ENCODE assay signal across 8 mouse cellular contexts in the genomic region with DNA sequence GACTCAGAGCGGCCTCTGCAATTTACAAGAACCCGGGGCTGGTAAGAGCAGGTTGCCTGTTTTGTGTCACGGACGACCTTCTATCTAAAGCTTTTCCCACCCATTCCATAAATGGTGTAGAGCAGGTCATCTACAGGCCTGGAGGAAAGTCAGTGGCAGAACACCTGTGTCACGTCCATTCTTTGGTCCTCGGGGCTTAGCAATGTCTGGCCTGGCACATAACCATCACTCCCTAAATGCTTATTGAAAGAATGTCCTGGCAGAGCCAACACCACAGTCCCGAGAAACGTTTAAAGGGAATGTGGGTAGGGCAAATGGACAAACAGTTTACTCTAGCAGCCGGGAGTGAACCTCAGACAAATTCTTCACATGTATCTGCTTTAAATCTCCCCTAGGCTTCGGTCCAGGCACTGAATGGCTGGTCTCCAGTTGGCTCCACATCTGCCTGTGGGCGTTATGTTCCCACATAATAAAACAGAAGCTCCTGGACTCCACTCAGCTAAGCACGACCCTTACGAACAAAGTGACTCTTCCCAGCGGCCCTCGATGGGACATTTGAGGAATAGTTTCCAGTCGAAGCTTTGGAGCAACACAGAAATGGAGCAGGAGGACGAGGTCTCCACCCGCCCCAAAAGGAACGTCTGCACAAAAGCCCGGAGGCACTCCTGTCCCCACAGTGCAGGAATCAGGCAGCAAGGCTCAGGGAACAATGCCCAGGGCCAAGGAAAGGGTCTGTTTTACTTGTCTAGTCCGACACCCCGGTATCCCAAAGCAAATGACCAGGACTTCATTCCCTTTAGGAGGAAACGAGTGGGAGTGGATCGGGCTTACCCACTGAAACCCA. TPM values are rescaled to one million over a fixed set of nuclear protein-coding genes. Genes with fewer than 3 reads are reported as not detected.
DNase-seq lines count a peak whose midpoint lies in the region; ATAC-seq and TF ChIP-seq lines count a peak whose summit lies in the region.

No protein-coding gene starts in this region.

- H3K4me1 ChIP-seq in cortical plate, adult 2 months (ENCODE audit: control insufficient read depth, insufficient read depth, low read length): peaks cover 2% of the 10 kb centered on the region; the same call in 1 of the 2 replicates
- H3K4me1 ChIP-seq in forebrain, embryonic 15.5 days: peaks cover 15% of the 10 kb centered on the region
- H3K4me1 ChIP-seq in intestine, embryonic 16.5 days (ENCODE audit: control insufficient read depth, insufficient read depth, low read length): peaks cover 12% of the 10 kb centered on the region
- peaks cover 7% of the 10 kb centered on the region for H3K4me1 ChIP-seq in liver, embryonic 16.5 days (ENCODE audit: control insufficient read depth, low read depth, low read length)
- peaks cover 8% of the 10 kb centered on the region for H3K4me1 ChIP-seq in small intestine, adult 2 months (ENCODE audit: control insufficient read depth, insufficient read depth, insufficient read length, low read length)

- H3K4me3 ChIP-seq in cortical plate, adult 2 months (ENCODE audit: insufficient read depth, low read length): peak overlapping the region; percentile 45
- H3K4me3 ChIP-seq in forebrain, embryonic 15.5 days: peak overlapping the region; percentile 46
- peak overlapping the region; percentile 52 for H3K4me3 ChIP-seq in intestine, embryonic 16.5 days (ENCODE audit: low read length)
- H3K4me3 ChIP-seq in liver, embryonic 16.5 days (ENCODE audit: low read depth, low read length): no peak overlapping the region
- H3K4me3 ChIP-seq in small intestine, adult 2 months (ENCODE audit: low read depth, low read length): peak overlapping the region; percentile 69

- H3K36me3 ChIP-seq in forebrain, embryonic 15.5 days: no peaks in the 10 kb centered on the region
- no peaks in the 10 kb centered on the region for H3K36me3 ChIP-seq in intestine, embryonic 16.5 days (ENCODE audit: control insufficient read depth, insufficient read depth, low read length)
- no peaks in the 10 kb centered on the region for H3K36me3 ChIP-seq in liver, embryonic 16.5 days (ENCODE audit: control insufficient read depth, insufficient read depth)
- no peaks in the 10 kb centered on the region for H3K36me3 ChIP-seq in small intestine, adult 2 months (ENCODE audit: control insufficient read depth, insufficient read depth, low read length)

- H3K4me2 ChIP-seq in forebrain, embryonic 15.5 days (replicated peaks): peak overlapping the region; percentile 76
- H3K4me2 ChIP-seq in intestine, embryonic 16.5 days (ENCODE audit: low read depth, low read length): peak overlapping the region; percentile 82
- peak overlapping the region; percentile 77; the same call in 1 of the 2 replicates for H3K4me2 ChIP-seq in liver, embryonic 16.5 days (ENCODE audit: low read depth, low read length)

- no peak overlapping the region for H3K27ac ChIP-seq in cortical plate, adult 2 months (ENCODE audit: insufficient read depth, low read length)
- H3K27ac ChIP-seq in forebrain, embryonic 15.5 days (replicated peaks): no peak overlapping the region
- H3K27ac ChIP-seq in intestine, embryonic 16.5 days (ENCODE audit: low read length): peak overlapping the region; percentile 80
- H3K27ac ChIP-seq in liver, embryonic 16.5 days (ENCODE audit: low read length): no peak overlapping the region
- H3K27ac ChIP-seq in small intestine, adult 2 months (ENCODE audit: insufficient read depth, low read depth, low read length): peak overlapping the region; percentile 28; the same call in 1 of the 2 replicates

- no peak for TF ChIP-seq CTCF in cortical plate, adult 2 months (IDR thresholded peaks at IDR 0.05; ENCODE audit: extremely low read depth, insufficient read depth, low read length)
- no peak for TF ChIP-seq CTCF in small intestine, adult 2 months (IDR thresholded peaks at IDR 0.05; ENCODE audit: extremely low read depth, insufficient read length, insufficient replicate concordance, low read depth, low read length)

- no peaks in the 10 kb centered on the region for H3K27me3 ChIP-seq in forebrain, embryonic 15.5 days
- no peaks in the 10 kb centered on the region for H3K27me3 ChIP-seq in intestine, embryonic 16.5 days (replicated peaks; ENCODE audit: control insufficient read depth, insufficient read depth, low read length)
- H3K27me3 ChIP-seq in liver, embryonic 16.5 days (ENCODE audit: control insufficient read depth, insufficient read depth, low read depth, low read length): peaks cover 7% of the 10 kb centered on the region
- no peaks in the 10 kb centered on the region for H3K27me3 ChIP-seq in small intestine, adult 2 months (ENCODE audit: control insufficient read depth, insufficient read depth, low read length)

- no peak for TF ChIP-seq POLR2A in cortical plate, adult 2 months (IDR thresholded peaks at IDR 0.05; ENCODE audit: extremely low read depth, insufficient read depth, low read length)
- TF ChIP-seq POLR2A in small intestine, adult 2 months (IDR thresholded peaks at IDR 0.05; ENCODE audit: low read depth, low read length): no peak

- H3K9ac ChIP-seq in forebrain, embryonic 15.5 days (replicated peaks): peak overlapping the region; percentile 38; the same call in 1 of the 2 replicates
- peak overlapping the region; percentile 67; the same call in 1 of the 2 replicates for H3K9ac ChIP-seq in intestine, embryonic 16.5 days (ENCODE audit: low read depth, low read length)
- H3K9ac ChIP-seq in liver, embryonic 16.5 days (ENCODE audit: low read depth, low read length): peak overlapping the region; percentile 54; the same call in 1 of the 2 replicates

- 59% methylated on average over 24 of the region's 24 CpGs for WGBS in forebrain, embryonic 15.5 days
- WGBS in intestine, embryonic 16.5 days: 43% methylated on average over 24 of the region's 24 CpGs
- WGBS in liver, embryonic 16.5 days (ENCODE audit: insufficient replicate concordance): 57% methylated on average over 24 of the region's 24 CpGs
- WGBS in small intestine, adult 2 months: 56% methylated on average over 24 of the region's 24 CpGs

- 0 out of 2 replicates have a peak, but pooled peaks have one; percentile 6 for ATAC-seq in forebrain, embryonic 15.5 days (replicated peaks)
- ATAC-seq in intestine, embryonic 16.5 days: peak; percentile 41
- no peak for ATAC-seq in liver, embryonic 16.5 days (ENCODE audit: low read depth)
- no peak for ATAC-seq in megakaryocyte, adult 5-6 weeks (ENCODE audit: poor library complexity, severe bottlenecking)

- H3K9me3 ChIP-seq in forebrain, embryonic 15.5 days: no peaks in the 10 kb centered on the region
- no peaks in the 10 kb centered on the region for H3K9me3 ChIP-seq in intestine, embryonic 16.5 days (ENCODE audit: control insufficient read depth, low read length)
- no peaks in the 10 kb centered on the region for H3K9me3 ChIP-seq in liver, embryonic 16.5 days (replicated peaks; ENCODE audit: control insufficient read depth, low read length)

- no peak for DNase-seq in c-Kit-positive CD71-positive TER-119-positive erythroid progenitor cells, embryonic 14.5 days (ENCODE audit: low spot score)
- DNase-seq in cerebellum, postnatal 14 days: no peak

RNA-seq across cellular contexts. Expression of gene Zc2hc1c, which starts 1.0 kb away (rescaled TPM):
- polyA plus RNA-seq in cortical plate, adult 2 months (2012; rRNA removed): 1.2 TPM in 2 replicates
- 1.1 TPM in 2 replicates for polyA plus RNA-seq in forebrain, embryonic 15.5 days (2015; fragmentation: Nextera tagmentation; extraction: Ambion mirVana)
- 1.5 TPM in 2 replicates for polyA plus RNA-seq in intestine, embryonic 16.5 days (2015; fragmentation: Nextera tagmentation; extraction: Ambion mirVana)
- polyA plus RNA-seq in liver, embryonic 16.5 days (2015; fragmentation: Nextera tagmentation; extraction: Ambion mirVana): 0.08 and 0.13 TPM in 2 replicates
- 0.05 and 0.06 TPM in 2 replicates for polyA plus RNA-seq in small intestine, adult 2 months (2012; rRNA removed)
- total RNA-seq in megakaryocyte, adult 5-6 weeks (2015): not detected in 2 replicates
- 0.04 TPM in 1 of 2 replicates, not detected in the other for total RNA-seq in megakaryocyte, adult 5-6 weeks (2017)

RNA-seq across cellular contexts. Expression of gene Acyp1, which starts 1.1 kb away (rescaled TPM):
- 48.4 and 53.7 TPM in 2 replicates for polyA plus RNA-seq in cortical plate, adult 2 months (2012; rRNA removed)
- 56.4 TPM in 2 replicates for polyA plus RNA-seq in forebrain, embryonic 15.5 days (2015; fragmentation: Nextera tagmentation; extraction: Ambion mirVana)
- polyA plus RNA-seq in intestine, embryonic 16.5 days (2015; fragmentation: Nextera tagmentation; extraction: Ambion mirVana): 50.2 and 52.3 TPM in 2 replicates
- polyA plus RNA-seq in liver, embryonic 16.5 days (2015; fragmentation: Nextera tagmentation; extraction: Ambion mirVana): 43.3 and 48.8 TPM in 2 replicates
- polyA plus RNA-seq in small intestine, adult 2 months (2012; rRNA removed): 0.57 and 0.90 TPM in 2 replicates
- 40.9 and 41.2 TPM in 2 replicates for total RNA-seq in megakaryocyte, adult 5-6 weeks (2015)
- 26.2 and 49.4 TPM in 2 replicates for total RNA-seq in megakaryocyte, adult 5-6 weeks (2017)

RNA-seq across cellular contexts. Expression of gene Mlh3, which starts 19.0 kb away (rescaled TPM):
- 12.7 and 13.7 TPM in 2 replicates for polyA plus RNA-seq in cortical plate, adult 2 months (2012; rRNA removed)
- polyA plus RNA-seq in forebrain, embryonic 15.5 days (2015; fragmentation: Nextera tagmentation; extraction: Ambion mirVana): 10.3 and 10.7 TPM in 2 replicates
- polyA plus RNA-seq in intestine, embryonic 16.5 days (2015; fragmentation: Nextera tagmentation; extraction: Ambion mirVana): 5.5 and 5.7 TPM in 2 replicates
- 2.2 and 2.3 TPM in 2 replicates for polyA plus RNA-seq in liver, embryonic 16.5 days (2015; fragmentation: Nextera tagmentation; extraction: Ambion mirVana)
- 0.72 and 0.99 TPM in 2 replicates for polyA plus RNA-seq in small intestine, adult 2 months (2012; rRNA removed)
- total RNA-seq in megakaryocyte, adult 5-6 weeks (2015): 3.7 and 4.1 TPM in 2 replicates
- total RNA-seq in megakaryocyte, adult 5-6 weeks (2017): 6.6 and 7.1 TPM in 2 replicates

RNA-seq across cellular contexts. Expression of gene Nek9, which starts 49.8 kb away (rescaled TPM):
- 31.7 and 33.3 TPM in 2 replicates for polyA plus RNA-seq in cortical plate, adult 2 months (2012; rRNA removed)
- 13.7 and 14.6 TPM in 2 replicates for polyA plus RNA-seq in forebrain, embryonic 15.5 days (2015; fragmentation: Nextera tagmentation; extraction: Ambion mirVana)
- 13.2 and 15.9 TPM in 2 replicates for polyA plus RNA-seq in intestine, embryonic 16.5 days (2015; fragmentation: Nextera tagmentation; extraction: Ambion mirVana)
- 5.4 and 6.9 TPM in 2 replicates for polyA plus RNA-seq in liver, embryonic 16.5 days (2015; fragmentation: Nextera tagmentation; extraction: Ambion mirVana)
- polyA plus RNA-seq in small intestine, adult 2 months (2012; rRNA removed): 7.4 and 11.1 TPM in 2 replicates
- total RNA-seq in megakaryocyte, adult 5-6 weeks (2015): 40.9 TPM in 2 replicates
- 25.1 and 27.9 TPM in 2 replicates for total RNA-seq in megakaryocyte, adult 5-6 weeks (2017)

Comparison
In these comparisons a context has a peak if more than half of its experiments do, and no peak if none do; other contexts are left out.
1. H3K27ac ChIP-seq: peak in intestine, embryonic 16.5 days (single experiment) and small intestine, adult 2 months (single experiment); none in cortical plate, adult 2 months (single experiment), forebrain, embryonic 15.5 days (single experiment) and liver, embryonic 16.5 days (single experiment).
2. ATAC-seq: peak in forebrain, embryonic 15.5 days (single experiment) and intestine, embryonic 16.5 days (single experiment); none in liver, embryonic 16.5 days (single experiment) and megakaryocyte, adult 5-6 weeks (single experiment).
3. RNA of gene Acyp1, which starts 1.1 kb away (polyA plus RNA-seq): 56.4 TPM in forebrain, embryonic 15.5 days, 50.2 to 52.3 TPM in intestine, embryonic 16.5 days, 48.4 to 53.7 TPM in cortical plate, adult 2 months and 43.3 to 48.8 TPM in liver, embryonic 16.5 days; 0.57 to 0.90 TPM in small intestine, adult 2 months; every median in the first group is over 10 times any median in the second.
4. Peak in every context shown above with its lines, with median percentiles within 50 percentile points of each other: H3K4me2 ChIP-seq and H3K9ac ChIP-seq.